Mouse (Mus musculus) neural tube, embryonic 15.5 days (tissue): ENCODE measurements around the gene Myo1e. TPM values are rescaled to one million over a fixed set of nuclear protein-coding genes. Genes with fewer than 3 reads are reported as not detected.

Experiments used
- ATAC-seq: fragments of 200-750 bp; cut with Nextera tagmentation; 2 replicates; pipeline ENCODE4 v1.8.0; 2017; ENCODE audit warnings: mild to moderate bottlenecking, moderate TSS enrichment, moderate library complexity; ENCODE audit not compliant: low FRiP score
- H3K27ac ChIP-seq: fragments of 300-500 bp; sonication (generic); replicated peaks from 2 replicates; pipeline ENCODE4 v1.5.1; 2015; ENCODE audit warnings: mild to moderate bottlenecking, inconsistent platforms
- H3K27me3 ChIP-seq: fragments of 300-500 bp; sonication (generic); replicated peaks from 2 replicates; pipeline ENCODE4 v1.6.1; 2015; ENCODE audit warnings: inconsistent platforms
- H3K36me3 ChIP-seq: fragments of 300-500 bp; sonication (generic); 2 replicates; pipeline ENCODE4 v1.6.1; 2015; ENCODE audit warnings: inconsistent platforms
- H3K4me1 ChIP-seq: fragments of 300-500 bp; sonication (generic); 2 replicates; pipeline ENCODE4 v1.6.1; 2015; ENCODE audit warnings: inconsistent platforms
- H3K4me2 ChIP-seq: fragments of 300-500 bp; sonication (generic); 2 replicates; pipeline ENCODE4 v1.6.1; 2015; ENCODE audit warnings: inconsistent platforms, mild to moderate bottlenecking, moderate library complexity
- H3K4me3 ChIP-seq: fragments of 300-500 bp; sonication (generic); replicated peaks from 2 replicates; pipeline ENCODE4 v1.5.1; 2015; ENCODE audit warnings: mild to moderate bottlenecking, inconsistent platforms
- H3K9ac ChIP-seq: fragments of 300-500 bp; sonication (generic); replicated peaks from 2 replicates; pipeline ENCODE4 v1.6.1; 2015; ENCODE audit warnings: mild to moderate bottlenecking, inconsistent platforms
- H3K9me3 ChIP-seq: fragments of 300-500 bp; sonication (generic); replicated peaks from 2 replicates; pipeline ENCODE4 v1.6.1; 2016; ENCODE audit warnings: inconsistent platforms
- WGBS: fragments of 180-500 bp; shearing (Covaris S2); methylation state at CpG from one replicate; pipeline ENCODE4 v1.1.7; 2015; ENCODE audit warnings: mixed read lengths; 5-methylcytosine and 5-hydroxymethylcytosine counted together
- polyA plus RNA-seq: library from polyadenylated mRNA; unstranded; fragments of >200 nt; fragmentation: Nextera tagmentation; extraction: Ambion mirVana; gene quantifications from 2 replicates; pipeline ENCODE4 v1.2.1, GENCODE M21; 2015

Myo1e gene
- polyA plus RNA-seq, 1 experiment from 2014 or later: 5.3 TPM

- Histone ChIP-seq H3K4me3 (no peak overlapping the region), H3K27me3 (peaks cover 7% of the 10 kb centered on the region; the same call in 1 of the 2 replicates), H3K4me1 (peaks cover 4% of the 10 kb centered on the region), H3K9me3 (no peaks in the 10 kb centered on the region), H3K9ac (no peak overlapping the region), H3K4me2 (no peak overlapping the region), H3K36me3 (no peaks in the 10 kb centered on the region), H3K27ac (no peak overlapping the region)
- WGBS: 70% methylated on average over 5 of the region's 5 CpGs
- ATAC-seq: no peak
Measured at GRCm38 (mm10) chr9:70202753-70203152, 4.4 kb upstream of the Myo1e start.

GRCm38 (mm10) chr9:70203267-70204076 is 3.7 kb upstream of the Myo1e start:
- Histone ChIP-seq H3K4me1 (peaks cover 11% of the 10 kb centered on the region), H3K9me3 (no peaks in the 10 kb centered on the region), H3K4me3 (no peak overlapping the region), H3K36me3 (no peaks in the 10 kb centered on the region), H3K9ac (no peak overlapping the region), H3K4me2 (no peak overlapping the region), H3K27ac (no peak overlapping the region), H3K27me3 (peaks cover 7% of the 10 kb centered on the region; the same call in 1 of the 2 replicates)
- WGBS: 57% methylated on average over 15 of the region's 15 CpGs
- ATAC-seq: no peak

GRCm38 (mm10) chr9:70207981-70208521 is 901 bp downstream of the Myo1e start:
- Histone ChIP-seq H3K36me3 (no peaks in the 10 kb centered on the region), H3K27me3 (peaks cover 7% of the 10 kb centered on the region; the same call in 1 of the 2 replicates), H3K27ac (peak overlapping the region; percentile 66), H3K9me3 (no peaks in the 10 kb centered on the region), H3K4me2 (peak overlapping the region; percentile 99), H3K4me3 (peak overlapping the region; percentile 58), H3K4me1 (peaks cover 16% of the 10 kb centered on the region), H3K9ac (peak overlapping the region; percentile 34)
- peak; percentile 33 for ATAC-seq
- under 1% methylated on average over 26 of the region's 26 CpGs for WGBS

GRCm38 (mm10) chr9:70208751-70209150 is 1.6 kb downstream of the Myo1e start:
- H3K4me1 ChIP-seq: peaks cover 16% of the 10 kb centered on the region
- WGBS: 19% methylated on average over 12 of the region's 12 CpGs

GRCm38 (mm10) chr9:70209296-70210049 is 2.3 kb downstream of the Myo1e start:
- Histone ChIP-seq H3K4me1 (peaks cover 16% of the 10 kb centered on the region), H3K4me2 (peak overlapping the region; percentile 99)

More at GRCm38 (mm10) chr9:70208751-70209150, 1.6 kb downstream of the Myo1e start:
- Histone ChIP-seq H3K36me3 (no peaks in the 10 kb centered on the region), H3K9me3 (no peaks in the 10 kb centered on the region), H3K4me2 (peak overlapping the region; percentile 99), H3K27me3 (peaks cover 7% of the 10 kb centered on the region; the same call in 1 of the 2 replicates), H3K27ac (no peak overlapping the region), H3K9ac (no peak overlapping the region), H3K4me3 (peak overlapping the region; percentile 58)
- ATAC-seq: no peak

GRCm38 (mm10) chr9:70211638-70212037 is 4.5 kb downstream of the Myo1e start:
- H3K4me2 ChIP-seq: no peak overlapping the region
- no peak overlapping the region for H3K4me3 ChIP-seq
- no peaks in the 10 kb centered on the region for H3K9me3 ChIP-seq
- H3K9ac ChIP-seq: no peak overlapping the region
- H3K27me3 ChIP-seq: no peaks in the 10 kb centered on the region
- no peaks in the 10 kb centered on the region for H3K36me3 ChIP-seq
- peaks cover 16% of the 10 kb centered on the region for H3K4me1 ChIP-seq
- no peak for ATAC-seq
- H3K27ac ChIP-seq: no peak overlapping the region
- WGBS: 73% methylated on average over 14 of the region's 14 CpGs

More at GRCm38 (mm10) chr9:70209296-70210049, 2.3 kb downstream of the Myo1e start:
- no peak for ATAC-seq
- Histone ChIP-seq H3K4me3 (no peak overlapping the region), H3K27ac (no peak overlapping the region), H3K9me3 (no peaks in the 10 kb centered on the region), H3K27me3 (peaks cover 7% of the 10 kb centered on the region; the same call in 1 of the 2 replicates), H3K9ac (no peak overlapping the region), H3K36me3 (no peaks in the 10 kb centered on the region)
- 56% methylated on average over 8 of the region's 8 CpGs for WGBS

- 79% methylated on average over 6 of the region's 6 CpGs for WGBS
- Histone ChIP-seq H3K4me1 (no peaks in the 10 kb centered on the region), H3K27me3 (no peaks in the 10 kb centered on the region)
Measured at GRCm38 (mm10) chr9:70216517-70216916, 9.4 kb downstream of the Myo1e start.

GRCm38 (mm10) chr9:70219295-70219931 is 12.3 kb downstream of the Myo1e start:
- ATAC-seq: no peak
- Histone ChIP-seq H3K9me3 (no peaks in the 10 kb centered on the region), H3K4me3 (no peak overlapping the region), H3K27me3 (no peaks in the 10 kb centered on the region), H3K4me1 (no peaks in the 10 kb centered on the region), H3K27ac (no peak overlapping the region), H3K4me2 (no peak overlapping the region), H3K9ac (no peak overlapping the region), H3K36me3 (no peaks in the 10 kb centered on the region)
- 63% methylated on average over 6 of the region's 6 CpGs for WGBS

More at GRCm38 (mm10) chr9:70216517-70216916, 9.4 kb downstream of the Myo1e start:
- H3K9me3 ChIP-seq: no peaks in the 10 kb centered on the region
- H3K36me3 ChIP-seq: no peaks in the 10 kb centered on the region
- ATAC-seq: no peak
- H3K4me2 ChIP-seq: no peak overlapping the region
- no peak overlapping the region for H3K4me3 ChIP-seq
- no peak overlapping the region for H3K9ac ChIP-seq
- H3K27ac ChIP-seq: no peak overlapping the region

- Histone ChIP-seq H3K9ac (no peak overlapping the region), H3K4me3 (no peak overlapping the region), H3K4me1 (no peaks in the 10 kb centered on the region), H3K9me3 (no peaks in the 10 kb centered on the region), H3K27ac (no peak overlapping the region), H3K4me2 (no peak overlapping the region), H3K36me3 (no peaks in the 10 kb centered on the region), H3K27me3 (no peaks in the 10 kb centered on the region)
- ATAC-seq: no peak
- 81% methylated on average over 7 of the region's 7 CpGs for WGBS
Measured at GRCm38 (mm10) chr9:70220461-70221170, 13.5 kb downstream of the Myo1e start.

GRCm38 (mm10) chr9:70223142-70223541 is 16.0 kb downstream of the Myo1e start:
- Histone ChIP-seq H3K27me3 (no peaks in the 10 kb centered on the region), H3K27ac (no peak overlapping the region), H3K36me3 (no peaks in the 10 kb centered on the region), H3K4me2 (no peak overlapping the region), H3K4me1 (no peaks in the 10 kb centered on the region), H3K9me3 (no peaks in the 10 kb centered on the region), H3K9ac (no peak overlapping the region), H3K4me3 (no peak overlapping the region)
- 80% methylated on average over 4 of the region's 4 CpGs for WGBS
- no peak for ATAC-seq

GRCm38 (mm10) chr9:70224046-70224445 is 16.9 kb downstream of the Myo1e start:
- H3K9me3 ChIP-seq: no peaks in the 10 kb centered on the region
- no peaks in the 10 kb centered on the region for H3K4me1 ChIP-seq
- ATAC-seq: no peak
- WGBS: 76% methylated on average over 4 of the region's 4 CpGs
- H3K27me3 ChIP-seq: no peaks in the 10 kb centered on the region
- no peak overlapping the region for H3K27ac ChIP-seq
- no peak overlapping the region for H3K9ac ChIP-seq
- no peak overlapping the region for H3K4me3 ChIP-seq
- no peak overlapping the region for H3K4me2 ChIP-seq
- no peaks in the 10 kb centered on the region for H3K36me3 ChIP-seq
